Mouse (Mus musculus) brain, embryonic 18.5 days (tissue): Measurements from ENCODE around the gene Gm3371.
"Not testable (repeated sequence)": the region's sequence is repeated elsewhere in the genome, so short reads cannot be mapped to it uniquely, and the experiment has no call there.

Source experiments
- DNase-seq: peaks from one replicate; pipeline ENCODE4 v3.0.0-alpha.2; 2012; ENCODE audit warnings: low read depth, low spot score

Gm3371 gene

DNA sequence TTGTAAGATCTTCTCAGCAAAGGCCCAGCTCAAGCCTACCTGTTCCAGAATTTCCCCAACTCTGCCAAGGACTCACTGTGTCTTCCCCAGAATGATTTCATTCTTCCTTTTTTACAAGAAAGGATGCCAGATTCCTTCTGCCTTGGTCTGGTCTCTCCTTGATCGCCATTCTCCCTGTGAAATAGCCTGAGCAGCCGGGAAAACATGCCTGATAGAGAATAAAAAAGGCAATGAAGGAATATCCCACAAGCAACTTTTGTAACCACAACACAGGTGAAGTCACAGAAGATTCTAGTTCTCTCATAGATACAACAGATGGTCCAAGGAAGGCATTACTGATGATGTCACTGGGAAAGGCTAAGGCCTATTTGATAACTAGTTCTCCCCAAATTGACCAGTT lies at the start of gene Gm3371:
Gene Gm3371 (minus strand): TSS at position 101 of the 400 bp plus-strand sequence.
- not testable (repeated sequence) for DNase-seq

- DNase-seq = not testable (repeated sequence)
These were observed 22.8 kb upstream of the Gm3371 start, which contains the start of gene Gm8232 for GRCm38 (mm10) chr14:44433335-44433734. Gm8232 (plus strand) TSS chr14:44433635.

DNA sequence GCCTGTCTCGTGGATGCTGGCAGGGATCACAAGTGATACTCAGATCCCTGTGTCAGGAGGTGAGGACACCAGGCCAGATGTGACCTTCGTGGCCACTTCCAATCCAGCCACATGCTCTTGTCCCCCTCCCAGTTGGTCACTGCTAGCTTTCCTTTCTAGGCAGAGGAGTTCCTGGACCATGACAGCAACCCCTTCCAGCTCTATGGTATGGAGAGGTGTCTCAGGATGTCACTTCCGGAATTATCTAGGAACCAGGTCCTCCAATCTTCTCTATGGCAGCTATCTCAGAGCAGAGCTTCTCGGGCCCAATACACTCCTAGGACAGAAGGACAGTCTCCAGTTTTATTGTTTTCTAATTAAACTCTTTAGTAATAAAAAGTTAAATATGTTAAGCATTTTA lies 26.3 kb downstream of the Gm3371 start:
- not testable (repeated sequence) for DNase-seq

GRCm38 (mm10) chr14:44365057-44365456 lies 45.4 kb downstream of the Gm3371 start, which contains the start of gene Gm8229:
Gm8229 (plus strand) TSS chr14:44365357.
- DNase-seq = not testable (repeated sequence)

DNA sequence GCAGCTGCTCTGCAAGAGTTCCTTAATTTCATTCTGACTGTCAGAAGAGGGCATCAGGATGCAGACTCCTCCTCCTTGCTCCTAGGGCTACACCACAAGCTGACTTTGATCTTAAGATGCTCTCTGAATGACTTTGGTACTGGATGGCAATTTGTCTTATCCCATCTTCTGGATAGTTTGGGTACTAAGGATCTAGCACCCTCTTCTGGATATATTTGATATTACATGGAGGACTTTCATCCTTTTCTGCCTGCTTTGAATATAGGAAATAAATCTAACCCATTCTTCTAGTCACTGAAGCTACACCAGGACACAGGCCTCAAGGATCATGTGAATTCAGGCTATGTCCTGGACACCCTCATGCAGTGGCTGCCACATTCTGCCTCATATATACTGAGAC lies 48.2 kb downstream of the Gm3371 start:
- DNase-seq = not testable (repeated sequence)

DNA sequence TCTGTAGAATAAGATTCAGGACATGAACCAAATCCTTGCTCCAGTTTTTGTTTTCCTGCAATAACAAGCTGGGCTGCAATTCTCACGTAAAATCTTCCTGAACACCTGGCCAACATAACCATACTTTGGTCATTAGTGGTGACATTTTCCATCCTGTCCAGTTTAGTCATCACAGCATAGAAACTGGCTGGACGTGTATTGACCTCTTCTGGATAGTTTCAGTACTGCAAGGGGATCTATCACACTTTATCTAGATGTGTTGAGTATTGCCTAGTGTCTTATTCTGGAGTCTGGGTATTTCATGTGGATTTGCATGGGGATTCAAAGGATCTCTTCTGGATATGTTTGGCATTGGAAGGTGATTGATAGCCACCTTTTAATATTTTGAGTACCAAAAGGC lies 49.1 kb downstream of the Gm3371 start:
- not testable (repeated sequence) for DNase-seq
